Mouse (Mus musculus) left cerebral cortex, postnatal 10 days (tissue): ENCODE measurements at regions not wholly inside any gene's neighbourhood (a gene's known extent, or its start where the extent isn't known, plus 50 kb on each side); places are given as distances from the start of the nearest gene placed in this dataset.
"Not testable (repeated sequence)": the region's sequence is repeated elsewhere in the genome, so short reads cannot be mapped to it uniquely, and the experiment has no call there.

Source experiments
- DNase-seq, 2 experiments: peaks; one replicate each; pipeline ENCODE4 v3.0.0; 2021 to 2022; ENCODE audit warnings: low spot score in 2 of 2, mixed read lengths in 1 of 2; ENCODE audit errors: extremely low spot score in 1 of 2
- intact Hi-C: fragments of 180-260 bp; cut with DNase I; formaldehyde crosslinking; loops from one replicate; pipeline ENCODE4 v1.15.1; 2025

DNA sequence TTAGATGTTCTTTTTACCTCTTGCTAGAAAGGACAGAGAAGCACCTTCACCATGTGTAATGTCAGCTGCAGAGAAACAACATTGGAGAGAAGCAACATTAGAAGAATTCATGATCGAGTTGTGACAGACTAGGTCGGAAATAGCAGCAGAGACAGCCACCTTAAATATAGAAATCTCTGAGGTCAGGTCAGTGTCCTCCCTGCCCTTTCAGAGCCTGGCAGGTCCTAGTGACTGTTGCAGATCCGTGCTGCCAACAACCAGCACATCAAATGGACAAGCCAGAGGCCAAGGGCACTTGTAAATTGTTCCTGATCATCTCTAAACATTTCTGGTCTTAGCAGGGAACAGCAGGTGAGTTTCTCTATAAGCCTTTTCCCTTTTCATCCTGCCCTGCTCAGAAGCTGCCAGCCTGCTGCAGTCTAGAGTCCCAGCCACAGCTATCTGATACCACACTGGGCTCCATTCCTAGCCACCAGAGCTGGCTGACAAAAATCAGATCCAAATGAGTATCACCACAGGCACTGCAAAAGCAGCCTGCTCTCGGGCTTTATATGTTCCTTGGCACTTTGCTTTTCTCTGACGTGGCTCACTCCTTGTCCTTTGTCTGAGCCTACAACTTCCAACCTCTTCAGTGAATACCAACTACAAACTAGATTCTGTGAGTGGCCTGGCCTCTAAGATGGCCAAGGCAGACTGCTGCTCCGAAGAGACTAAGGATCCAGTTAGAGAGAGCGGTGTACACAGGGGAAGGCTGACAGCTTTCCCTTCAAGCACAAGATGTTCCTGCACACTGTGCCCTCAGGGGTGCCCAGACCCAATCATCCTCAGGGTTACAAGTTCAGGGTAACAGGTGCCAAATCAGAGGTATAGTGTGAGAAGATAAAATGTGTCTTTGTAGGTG, 102.8 kb upstream of the Pfn2 start:
- DNase-seq: peak in 1 of 2 experiments; percentile 48
- intact Hi-C loops: no loop called here

- no peak for DNase-seq
- intact Hi-C loops: no loop called here
Measured at GRCm38 (mm10) chr3:57951438-57951837, 103.6 kb upstream of the Pfn2 start.

- intact Hi-C loops: no loop called here
- DNase-seq: no peak
Measured at GRCm38 (mm10) chr3:57957352-57957751, 109.5 kb upstream of the Pfn2 start.

DNA sequence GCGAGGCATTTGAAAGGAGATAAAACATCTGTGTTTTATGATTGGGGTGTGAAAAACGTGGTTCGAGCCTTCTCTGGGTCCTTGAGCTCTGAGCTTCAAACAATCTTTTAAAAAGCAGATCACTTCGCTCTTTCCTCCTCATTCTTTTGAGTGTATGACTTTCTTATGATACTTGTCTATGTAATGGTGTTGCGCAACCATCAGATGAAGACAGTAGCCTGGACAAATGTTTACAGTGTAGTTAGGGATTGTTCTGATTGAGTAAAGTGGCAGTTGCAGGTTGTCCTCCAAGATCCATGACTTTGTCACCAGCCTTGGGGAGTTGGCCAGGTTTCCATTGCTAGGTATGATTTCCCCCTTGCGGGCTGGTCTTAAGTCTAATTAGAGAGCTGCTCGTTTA, 116.1 kb upstream of the Pfn2 start:
- intact Hi-C loops: no loop called here
- no peak for DNase-seq

GRCm38 (mm10) chr3:57970614-57971013, 122.7 kb upstream of the Pfn2 start:
- DNase-seq, intact Hi-C loops: not testable (repeated sequence)

- intact Hi-C loops: no loop called here
- peak in 1 of 2 experiments; percentile 28 for DNase-seq
Measured at GRCm38 (mm10) chr3:57972469-57973245, 124.8 kb upstream of the Pfn2 start.

DNA sequence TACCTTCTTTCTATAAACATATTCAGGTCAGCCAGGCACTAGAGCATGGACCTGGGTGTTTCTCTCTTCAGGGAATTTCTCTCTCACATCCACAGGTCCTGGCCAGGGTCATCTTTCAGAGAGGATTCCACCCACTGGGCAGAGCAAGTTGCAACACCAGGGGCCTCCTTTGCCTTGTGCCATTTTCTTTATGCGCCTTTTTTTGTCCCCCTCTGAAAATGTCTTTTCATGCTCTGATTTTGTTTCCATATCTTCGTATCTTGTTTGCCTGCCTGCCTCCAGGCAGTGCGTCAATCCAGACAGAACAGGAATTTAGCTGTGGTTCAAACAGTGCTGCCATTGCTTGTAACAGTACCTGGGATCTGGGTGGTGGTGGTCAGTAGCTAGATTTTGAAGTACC, 125.7 kb upstream of the Pfn2 start:
- intact Hi-C loops: no loop called here

GRCm38 (mm10) chr3:57975379-57975778, 127.5 kb upstream of the Pfn2 start:
- intact Hi-C loops: no loop called here

More for the DNA sequence above, 125.7 kb upstream of the Pfn2 start:
- no peak for DNase-seq

DNA sequence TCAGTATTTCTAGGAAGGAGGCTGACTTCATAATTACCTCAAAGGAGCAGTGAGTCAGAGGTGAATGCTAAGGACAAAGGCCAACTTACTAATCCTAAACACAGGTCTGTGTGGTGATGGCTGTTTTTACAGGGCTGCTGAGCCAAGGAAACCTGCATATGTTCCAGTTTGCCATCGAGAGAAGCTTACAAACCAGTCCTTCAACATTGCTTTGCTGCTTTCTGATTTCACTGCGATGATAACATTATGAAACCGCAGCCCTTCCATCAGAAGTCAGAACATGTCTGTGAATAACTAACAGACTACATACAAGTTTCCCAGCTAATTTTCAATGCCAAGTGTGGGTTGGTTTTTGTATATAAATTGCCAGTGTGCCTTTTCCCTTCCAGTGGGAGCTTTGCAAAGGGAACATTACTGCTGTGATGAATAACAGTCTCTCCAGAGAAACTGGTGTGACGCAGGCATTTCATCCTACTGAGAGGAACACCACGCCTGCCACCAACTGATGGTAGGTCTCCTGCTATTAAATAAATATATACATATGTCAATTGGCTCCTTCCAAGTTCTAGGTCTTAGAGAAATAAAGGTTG, 128.9 kb upstream of the Pfn2 start:
- no peak for DNase-seq
- intact Hi-C loops: no loop called here

More at GRCm38 (mm10) chr3:57975379-57975778, 127.5 kb upstream of the Pfn2 start:
- no peak for DNase-seq

GRCm38 (mm10) chr3:57988175-57988574, 140.3 kb upstream of the Pfn2 start:
- intact Hi-C loops: no loop called here
- DNase-seq: no peak

GRCm38 (mm10) chr3:57990738-57991137, 142.9 kb upstream of the Pfn2 start:
- intact Hi-C loops: no loop called here
- DNase-seq: no peak

GRCm38 (mm10) chr3:57998121-57999102, 150.5 kb upstream of the Pfn2 start:
- DNase-seq: no peak
- intact Hi-C loops: no loop called here

GRCm38 (mm10) chr3:58002792-58003574, 155.1 kb upstream of the Pfn2 start:
- DNase-seq: no peak
- intact Hi-C loops: no loop called here

GRCm38 (mm10) chr3:58024750-58025392, 177.0 kb upstream of the Pfn2 start:
- intact Hi-C loops: no loop called here
- no peak for DNase-seq

- intact Hi-C loops: no loop called here
Measured at GRCm38 (mm10) chr3:58049618-58050017, 201.7 kb upstream of the Pfn2 start.

DNA sequence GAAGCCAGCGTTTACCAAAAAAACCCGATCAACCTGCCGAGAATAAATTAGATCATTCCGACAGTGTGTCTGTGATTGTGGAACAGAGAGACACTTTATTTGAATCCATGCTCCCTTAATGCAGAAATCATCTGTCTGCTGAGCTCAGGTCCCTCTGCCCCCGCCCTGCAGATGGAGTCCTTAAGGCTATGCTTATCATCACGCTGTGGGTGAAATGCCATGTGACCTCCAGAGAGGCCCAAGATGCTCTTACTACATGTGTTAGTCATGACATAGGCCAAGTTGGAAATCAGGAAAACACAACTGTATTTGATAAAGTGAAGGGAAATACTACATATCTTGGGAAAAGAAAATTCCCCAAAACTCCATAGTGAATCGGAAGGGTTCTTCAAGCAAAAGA, 206.8 kb upstream of the Pfn2 start:
- no peak for DNase-seq
- intact Hi-C loops: no loop called here

More at GRCm38 (mm10) chr3:58049618-58050017, 201.7 kb upstream of the Pfn2 start:
- no peak for DNase-seq

GRCm38 (mm10) chr3:58055181-58055580, 207.3 kb upstream of the Pfn2 start:
- no peak for DNase-seq
- intact Hi-C loops: no loop called here
